Mouse (Mus musculus): ENCODE measurements around the gene Bora. TPM values are rescaled to one million over a fixed set of nuclear protein-coding genes. Genes with fewer than 3 reads are reported as not detected.

Bora gene
- polyA plus RNA-seq, 1 experiment from 2014 or later = 40.9 TPM

DNA sequence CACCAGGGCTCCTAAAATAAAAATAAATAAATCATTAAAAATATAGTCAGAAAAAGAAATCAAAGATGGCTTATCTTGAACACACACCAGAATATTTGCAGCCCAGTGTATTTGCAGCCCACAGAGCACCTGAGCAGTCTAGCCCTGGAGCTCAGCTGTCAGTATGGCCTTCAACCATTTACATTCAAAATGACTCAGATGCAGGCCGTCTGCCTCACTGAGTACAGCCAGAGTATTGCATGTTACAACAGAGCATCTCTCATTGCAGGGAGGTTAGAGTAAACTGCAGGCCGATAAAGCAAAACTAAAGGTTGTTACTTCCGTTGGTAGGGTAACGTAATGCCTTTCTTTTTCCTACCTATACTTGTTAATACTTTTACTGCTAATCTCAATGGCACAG lies 78.1 kb downstream of the Bora start:
- Histone ChIP-seq H3K4me1 (no peaks in the 10 kb centered on the region), H3K27me3 (replicated peaks) (no peaks in the 10 kb centered on the region), H3K36me3 (peaks cover 24% of the 10 kb centered on the region), H3K9ac (no peak overlapping the region), H3K4me2 (no peak overlapping the region), H3K9me3 (no peaks in the 10 kb centered on the region), H3K27ac (replicated peaks) (no peak overlapping the region), H3K4me3 (no peak overlapping the region)
- 90% methylated on average over 4 of the region's 4 CpGs for WGBS
- no peak for ATAC-seq (ENCODE audit: extremely low read depth, insufficient number of reproducible peaks, low FRiP score, low TSS enrichment)

Other genes starting within 250 kb of the Bora start
- 0.83 and 0.94 TPM in 2 replicates for gene Rpl36a-ps1, start 51.9 kb upstream of the Bora start, polyA plus RNA-seq (2015; fragmentation: Nextera tagmentation; extraction: Ambion mirVana)
- 78.5 and 85.0 TPM in 2 replicates for gene Mzt1, start 88 bp upstream of the Bora start, polyA plus RNA-seq (2015; fragmentation: Nextera tagmentation; extraction: Ambion mirVana)
- 12.9 and 13.3 TPM in 2 replicates for gene Pibf1, start 53.2 kb downstream of the Bora start, polyA plus RNA-seq (2015; fragmentation: Nextera tagmentation; extraction: Ambion mirVana)
- gene Dis3, start 53.5 kb downstream of the Bora start, polyA plus RNA-seq (2015; fragmentation: Nextera tagmentation; extraction: Ambion mirVana) = 21.2 and 22.4 TPM in 2 replicates